Mouse (Mus musculus): ENCODE data around the gene Nap1l1. TPM values are rescaled to one million over a fixed set of nuclear protein-coding genes. Genes with fewer than 3 reads are reported as not detected.
A peak's percentile ranks its signal among the peaks of the same experiment; 100 is the strongest.

Nap1l1 gene
- polyA plus RNA-seq, 1 experiment from 2014 or later, result 207 TPM

GRCm38 (mm10) chr10:111523894-111524293 is 50.9 kb downstream of the Nap1l1 start:
- peaks cover 14% of the 10 kb centered on the region; the same call in 1 of the 2 replicates for H3K4me1 ChIP-seq (ENCODE audit: control insufficient read depth, insufficient read depth, low read length)
- H3K9ac ChIP-seq (ENCODE audit: low read depth, low read length), result no peak overlapping the region
- 79% methylated on average over 12 of the region's 12 CpGs for WGBS (ENCODE audit: insufficient replicate concordance)
- H3K27ac ChIP-seq (ENCODE audit: low read depth, low read length), result no peak overlapping the region
- H3K4me2 ChIP-seq, result no peak overlapping the region
- H3K4me3 ChIP-seq (ENCODE audit: low read depth, low read length), result no peak overlapping the region
- no peaks in the 10 kb centered on the region for H3K36me3 ChIP-seq (ENCODE audit: control insufficient read depth, insufficient read depth, low read length)
- no peaks in the 10 kb centered on the region for H3K27me3 ChIP-seq (ENCODE audit: control insufficient read depth, insufficient read depth, low read length)
- H3K9me3 ChIP-seq (replicated peaks; ENCODE audit: control insufficient read depth, low read length), result no peaks in the 10 kb centered on the region
- ATAC-seq (replicated peaks; ENCODE audit: insufficient number of reproducible peaks, low FRiP score, low TSS enrichment), result no peak

GRCm38 (mm10) chr10:111527057-111527456 is 54.0 kb downstream of the Nap1l1 start:
- Histone ChIP-seq H3K4me2 (no peak overlapping the region), H3K27me3 (ENCODE audit: control insufficient read depth, insufficient read depth, low read length) (no peaks in the 10 kb centered on the region), H3K4me3 (ENCODE audit: low read depth, low read length) (no peak overlapping the region), H3K4me1 (ENCODE audit: control insufficient read depth, insufficient read depth, low read length) (peaks cover 7% of the 10 kb centered on the region; the same call in 1 of the 2 replicates), H3K9me3 (replicated peaks; ENCODE audit: control insufficient read depth, low read length) (no peaks in the 10 kb centered on the region), H3K27ac (ENCODE audit: low read depth, low read length) (no peak overlapping the region), H3K36me3 (ENCODE audit: control insufficient read depth, insufficient read depth, low read length) (no peaks in the 10 kb centered on the region), H3K9ac (ENCODE audit: low read depth, low read length) (no peak overlapping the region)
- no peak for ATAC-seq (replicated peaks; ENCODE audit: insufficient number of reproducible peaks, low FRiP score, low TSS enrichment)
- 83% methylated on average over 5 of the region's 5 CpGs for WGBS (ENCODE audit: insufficient replicate concordance)

GRCm38 (mm10) chr10:111527613-111528012 is 54.6 kb downstream of the Nap1l1 start:
- no peak for ATAC-seq (replicated peaks; ENCODE audit: insufficient number of reproducible peaks, low FRiP score, low TSS enrichment)
- no peaks in the 10 kb centered on the region for H3K27me3 ChIP-seq (ENCODE audit: control insufficient read depth, insufficient read depth, low read length)

GRCm38 (mm10) chr10:111528283-111528682 is 55.3 kb downstream of the Nap1l1 start:
- H3K9me3 ChIP-seq (replicated peaks; ENCODE audit: control insufficient read depth, low read length), result no peaks in the 10 kb centered on the region
- WGBS (ENCODE audit: insufficient replicate concordance), result 70% methylated on average over 4 of the region's 4 CpGs
- H3K4me1 ChIP-seq (ENCODE audit: control insufficient read depth, insufficient read depth, low read length), result peaks cover 7% of the 10 kb centered on the region; the same call in 1 of the 2 replicates
- H3K4me3 ChIP-seq (ENCODE audit: low read depth, low read length), result no peak overlapping the region
- no peaks in the 10 kb centered on the region for H3K36me3 ChIP-seq (ENCODE audit: control insufficient read depth, insufficient read depth, low read length)
- no peak overlapping the region for H3K4me2 ChIP-seq
- no peak overlapping the region for H3K9ac ChIP-seq (ENCODE audit: low read depth, low read length)
- H3K27me3 ChIP-seq (ENCODE audit: control insufficient read depth, insufficient read depth, low read length), result no peaks in the 10 kb centered on the region
- no peak overlapping the region for H3K27ac ChIP-seq (ENCODE audit: low read depth, low read length)
- no peak for ATAC-seq (replicated peaks; ENCODE audit: insufficient number of reproducible peaks, low FRiP score, low TSS enrichment)

More at GRCm38 (mm10) chr10:111527613-111528012, 54.6 kb downstream of the Nap1l1 start:
- H3K9me3 ChIP-seq (replicated peaks; ENCODE audit: control insufficient read depth, low read length), result no peaks in the 10 kb centered on the region
- H3K4me3 ChIP-seq (ENCODE audit: low read depth, low read length), result no peak overlapping the region
- H3K4me2 ChIP-seq, result no peak overlapping the region
- H3K9ac ChIP-seq (ENCODE audit: low read depth, low read length), result no peak overlapping the region
- H3K27ac ChIP-seq (ENCODE audit: low read depth, low read length), result no peak overlapping the region
- peaks cover 7% of the 10 kb centered on the region; the same call in 1 of the 2 replicates for H3K4me1 ChIP-seq (ENCODE audit: control insufficient read depth, insufficient read depth, low read length)
- WGBS (ENCODE audit: insufficient replicate concordance), result 85% methylated on average over 7 of the region's 7 CpGs
- no peaks in the 10 kb centered on the region for H3K36me3 ChIP-seq (ENCODE audit: control insufficient read depth, insufficient read depth, low read length)

GRCm38 (mm10) chr10:111530398-111530797 is 57.4 kb downstream of the Nap1l1 start:
- Histone ChIP-seq H3K4me3 (ENCODE audit: low read depth, low read length) (no peak overlapping the region), H3K9ac (ENCODE audit: low read depth, low read length) (no peak overlapping the region), H3K9me3 (replicated peaks; ENCODE audit: control insufficient read depth, low read length) (no peaks in the 10 kb centered on the region), H3K4me1 (ENCODE audit: control insufficient read depth, insufficient read depth, low read length) (peaks cover 7% of the 10 kb centered on the region; the same call in 1 of the 2 replicates), H3K4me2 (no peak overlapping the region), H3K27me3 (ENCODE audit: control insufficient read depth, insufficient read depth, low read length) (no peaks in the 10 kb centered on the region), H3K36me3 (ENCODE audit: control insufficient read depth, insufficient read depth, low read length) (no peaks in the 10 kb centered on the region), H3K27ac (ENCODE audit: low read depth, low read length) (no peak overlapping the region)
- ATAC-seq (replicated peaks; ENCODE audit: insufficient number of reproducible peaks, low FRiP score, low TSS enrichment), result no peak
- WGBS (ENCODE audit: insufficient replicate concordance), result 74% methylated on average over 7 of the region's 7 CpGs

- Histone ChIP-seq H3K4me2 (no peak overlapping the region), H3K27me3 (ENCODE audit: control insufficient read depth, insufficient read depth, low read length) (no peaks in the 10 kb centered on the region), H3K27ac (ENCODE audit: low read depth, low read length) (no peak overlapping the region), H3K9me3 (replicated peaks; ENCODE audit: control insufficient read depth, low read length) (no peaks in the 10 kb centered on the region), H3K4me3 (ENCODE audit: low read depth, low read length) (no peak overlapping the region), H3K4me1 (ENCODE audit: control insufficient read depth, insufficient read depth, low read length) (0 out of 2 replicates have a peak, but pooled peaks cover 1% of the 10 kb centered on the region), H3K36me3 (ENCODE audit: control insufficient read depth, insufficient read depth, low read length) (no peaks in the 10 kb centered on the region), H3K9ac (ENCODE audit: low read depth, low read length) (no peak overlapping the region)
- ATAC-seq (replicated peaks; ENCODE audit: insufficient number of reproducible peaks, low FRiP score, low TSS enrichment), result no peak
- 75% methylated on average over 8 of the region's 8 CpGs for WGBS (ENCODE audit: insufficient replicate concordance)
These were observed 61.7 kb downstream of the Nap1l1 start for GRCm38 (mm10) chr10:111534691-111535090.

- Histone ChIP-seq H3K27ac (ENCODE audit: low read depth, low read length) (no peak overlapping the region), H3K36me3 (ENCODE audit: control insufficient read depth, insufficient read depth, low read length) (no peaks in the 10 kb centered on the region), H3K9ac (ENCODE audit: low read depth, low read length) (peak overlapping the region; percentile 52; the same call in 1 of the 2 replicates), H3K27me3 (ENCODE audit: control insufficient read depth, insufficient read depth, low read length) (no peaks in the 10 kb centered on the region), H3K4me2 (peak overlapping the region; percentile 50), H3K4me1 (ENCODE audit: control insufficient read depth, insufficient read depth, low read length) (no peaks in the 10 kb centered on the region), H3K4me3 (ENCODE audit: low read depth, low read length) (peak overlapping the region; percentile 12; the same call in 1 of the 2 replicates), H3K9me3 (replicated peaks; ENCODE audit: control insufficient read depth, low read length) (no peaks in the 10 kb centered on the region)
- ATAC-seq (replicated peaks; ENCODE audit: insufficient number of reproducible peaks, low FRiP score, low TSS enrichment), result no peak
- WGBS (ENCODE audit: insufficient replicate concordance), result 62% methylated on average over 19 of the region's 19 CpGs
These were observed 64.4 kb downstream of the Nap1l1 start for GRCm38 (mm10) chr10:111537410-111537809.

GRCm38 (mm10) chr10:111539724-111540324 is 66.8 kb downstream of the Nap1l1 start:
- ATAC-seq (replicated peaks; ENCODE audit: insufficient number of reproducible peaks, low FRiP score, low TSS enrichment), result no peak
- Histone ChIP-seq H3K27me3 (ENCODE audit: control insufficient read depth, insufficient read depth, low read length) (no peaks in the 10 kb centered on the region), H3K9me3 (replicated peaks; ENCODE audit: control insufficient read depth, low read length) (no peaks in the 10 kb centered on the region), H3K27ac (ENCODE audit: low read depth, low read length) (peak overlapping the region; percentile 50; the same call in 1 of the 2 replicates), H3K4me3 (ENCODE audit: low read depth, low read length) (no peak overlapping the region), H3K4me2 (0 out of 2 replicates have a peak overlapping the region, but pooled peaks have one; percentile 18), H3K9ac (ENCODE audit: low read depth, low read length) (no peak overlapping the region), H3K36me3 (ENCODE audit: control insufficient read depth, insufficient read depth, low read length) (no peaks in the 10 kb centered on the region), H3K4me1 (ENCODE audit: control insufficient read depth, insufficient read depth, low read length) (peaks cover 9% of the 10 kb centered on the region)
- 48% methylated on average over 9 of the region's 9 CpGs for WGBS (ENCODE audit: insufficient replicate concordance)

- no peaks in the 10 kb centered on the region for H3K27me3 ChIP-seq (ENCODE audit: control insufficient read depth, insufficient read depth, low read length)
- no peaks in the 10 kb centered on the region for H3K9me3 ChIP-seq (replicated peaks; ENCODE audit: control insufficient read depth, low read length)
- H3K27ac ChIP-seq (ENCODE audit: low read depth, low read length), result no peak overlapping the region
- peaks cover 9% of the 10 kb centered on the region for H3K4me1 ChIP-seq (ENCODE audit: control insufficient read depth, insufficient read depth, low read length)
- H3K36me3 ChIP-seq (ENCODE audit: control insufficient read depth, insufficient read depth, low read length), result no peaks in the 10 kb centered on the region
- no peak overlapping the region for H3K9ac ChIP-seq (ENCODE audit: low read depth, low read length)
- no peak overlapping the region for H3K4me3 ChIP-seq (ENCODE audit: low read depth, low read length)
- 91% methylated on average over 9 of the region's 9 CpGs for WGBS (ENCODE audit: insufficient replicate concordance)
- no peak overlapping the region for H3K4me2 ChIP-seq
- ATAC-seq (replicated peaks; ENCODE audit: insufficient number of reproducible peaks, low FRiP score, low TSS enrichment), result no peak
These were observed 67.7 kb downstream of the Nap1l1 start for GRCm38 (mm10) chr10:111540678-111541077.
